Mouse (Mus musculus): ENCODE data around the gene Hspa12b.

The Hspa12b gene

GRCm38 (mm10) chr2:131178828-131179245, 51.8 kb downstream of the Hspa12b start:
- peak; percentile 31 for DNase-seq (ENCODE audit: low read depth, low spot score)

- DNase-seq (ENCODE audit: low read depth, low spot score) = peak; percentile 64
These were observed 52.3 kb downstream of the Hspa12b start for GRCm38 (mm10) chr2:131179246-131179886.

GRCm38 (mm10) chr2:131179990-131180587, 53.0 kb downstream of the Hspa12b start, which contains the start of gene Cenpb:
Gene Cenpb (minus strand): TSS chr2:131180067.
- peak; percentile 78 for DNase-seq (ENCODE audit: low read depth, low spot score)

GRCm38 (mm10) chr2:131186343-131186742, 59.3 kb downstream of the Hspa12b start:
- no peak for DNase-seq (ENCODE audit: low read depth, low spot score)

- DNase-seq (ENCODE audit: low read depth, low spot score) = peak; percentile 90
These were observed 59.9 kb downstream of the Hspa12b start, which contains the start of the genes Cdc25b and Spef1 for GRCm38 (mm10) chr2:131186771-131187601. Gene Cdc25b (plus strand): TSS chr2:131186949. Gene Spef1 (minus strand): TSS chr2:131187282.

- no peak for DNase-seq (ENCODE audit: low read depth, low spot score)
These were observed 60.5 kb downstream of the Hspa12b start for GRCm38 (mm10) chr2:131187602-131187922.

- DNase-seq (ENCODE audit: low read depth, low spot score) = peak; percentile 56
These were observed 61.2 kb downstream of the Hspa12b start for GRCm38 (mm10) chr2:131188311-131188710.

- DNase-seq (ENCODE audit: low read depth, low spot score) = peak; percentile 67
These were observed 62.6 kb downstream of the Hspa12b start for GRCm38 (mm10) chr2:131189521-131190309.

GRCm38 (mm10) chr2:131190344-131191004, 63.4 kb downstream of the Hspa12b start:
- peak; percentile 31 for DNase-seq (ENCODE audit: low read depth, low spot score)

GRCm38 (mm10) chr2:131191005-131191390, 63.9 kb downstream of the Hspa12b start:
- peak; percentile 51 for DNase-seq (ENCODE audit: low read depth, low spot score)
